Mouse (Mus musculus) heart, postnatal 14 days (tissue): Measurements from ENCODE around the gene Dennd4a. TPM values are rescaled to one million over a fixed set of nuclear protein-coding genes. Genes with fewer than 3 reads are reported as not detected.
A peak's percentile ranks its signal among the peaks of the same experiment; 100 is the strongest.
"Not testable (repeated sequence)": the region's sequence is repeated elsewhere in the genome, so short reads cannot be mapped to it uniquely, and the experiment has no call there.

Source experiments
- DNase-seq, 2 experiments: peaks; one replicate each; pipeline ENCODE4 v3.0.0; 2021 to 2022
- intact Hi-C: fragments of 180-260 bp; cut with DNase I; formaldehyde crosslinking; loops from one replicate; pipeline ENCODE4 v1.15.1; 2025
- total RNA-seq, 2 experiments: library from RNA; stranded (reverse); gene quantifications; 2 replicates each; pipeline ENCODE4 v1.2.3; 2021

Gene Dennd4a
- total RNA-seq, 2 experiments from 2014 or later, result 10.6 to 12.6 TPM

DNA sequence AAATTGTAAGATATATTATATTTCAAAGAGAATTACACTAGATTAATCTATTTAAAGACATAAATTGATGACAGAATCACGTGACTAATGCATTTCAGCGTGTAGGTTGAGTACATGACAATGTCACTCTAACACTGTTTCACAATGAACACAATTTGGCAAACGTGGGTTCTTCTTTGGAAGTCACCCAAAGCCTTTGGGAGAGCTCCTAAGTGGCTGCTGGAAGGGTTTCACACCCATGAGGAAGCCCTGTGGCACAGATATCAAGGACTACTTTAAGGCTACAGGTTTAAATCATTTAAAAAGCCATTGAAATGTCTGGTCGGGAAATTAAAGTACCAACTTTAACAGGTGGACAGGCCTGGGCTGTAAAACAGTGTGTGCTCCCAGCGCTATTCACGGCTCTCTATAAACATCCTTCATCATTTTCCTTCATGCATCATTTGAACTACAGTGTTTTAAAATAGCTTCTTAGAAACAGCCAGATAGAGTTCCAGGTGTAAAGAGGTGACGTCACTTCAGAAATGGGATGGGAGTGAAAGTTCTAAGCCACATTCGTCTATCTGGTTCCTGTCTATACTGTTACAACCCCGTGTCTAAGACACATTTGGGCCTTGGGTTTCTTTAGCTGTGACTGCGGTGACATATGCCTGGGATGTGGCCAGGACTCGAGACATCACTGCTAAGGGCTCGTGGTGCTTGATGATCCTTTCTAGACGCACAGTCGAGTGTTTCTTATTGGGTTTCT, 3.9 kb upstream of the Dennd4a start:
- intact Hi-C loops, result no loop called here
- no peak for DNase-seq

DNA sequence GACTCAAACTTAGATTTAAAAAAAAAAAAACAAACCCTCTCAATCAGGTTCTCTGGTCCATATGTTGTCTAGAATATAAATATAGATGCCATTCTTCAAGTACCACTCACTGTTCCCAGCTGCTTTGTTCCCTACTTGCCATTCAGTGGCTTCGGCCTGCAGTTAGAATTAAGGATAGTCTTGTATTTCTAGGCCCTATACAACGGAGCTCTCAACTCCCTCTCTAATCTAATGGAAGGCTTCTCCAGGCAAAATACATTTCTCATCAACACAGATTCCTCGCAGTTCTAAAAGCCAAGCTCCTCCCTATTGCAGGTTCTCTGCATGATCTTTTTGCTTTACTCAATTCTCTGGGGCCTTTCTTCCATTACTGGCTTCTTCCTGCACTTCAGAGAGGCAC, 1.3 kb upstream of the Dennd4a start:
- intact Hi-C loops, result loop anchor here (5.0 kb wide), 2 partner anchors 33 to 73 kb away; partner anchors contain the start of gene Rab11a
- no peak for DNase-seq

DNA sequence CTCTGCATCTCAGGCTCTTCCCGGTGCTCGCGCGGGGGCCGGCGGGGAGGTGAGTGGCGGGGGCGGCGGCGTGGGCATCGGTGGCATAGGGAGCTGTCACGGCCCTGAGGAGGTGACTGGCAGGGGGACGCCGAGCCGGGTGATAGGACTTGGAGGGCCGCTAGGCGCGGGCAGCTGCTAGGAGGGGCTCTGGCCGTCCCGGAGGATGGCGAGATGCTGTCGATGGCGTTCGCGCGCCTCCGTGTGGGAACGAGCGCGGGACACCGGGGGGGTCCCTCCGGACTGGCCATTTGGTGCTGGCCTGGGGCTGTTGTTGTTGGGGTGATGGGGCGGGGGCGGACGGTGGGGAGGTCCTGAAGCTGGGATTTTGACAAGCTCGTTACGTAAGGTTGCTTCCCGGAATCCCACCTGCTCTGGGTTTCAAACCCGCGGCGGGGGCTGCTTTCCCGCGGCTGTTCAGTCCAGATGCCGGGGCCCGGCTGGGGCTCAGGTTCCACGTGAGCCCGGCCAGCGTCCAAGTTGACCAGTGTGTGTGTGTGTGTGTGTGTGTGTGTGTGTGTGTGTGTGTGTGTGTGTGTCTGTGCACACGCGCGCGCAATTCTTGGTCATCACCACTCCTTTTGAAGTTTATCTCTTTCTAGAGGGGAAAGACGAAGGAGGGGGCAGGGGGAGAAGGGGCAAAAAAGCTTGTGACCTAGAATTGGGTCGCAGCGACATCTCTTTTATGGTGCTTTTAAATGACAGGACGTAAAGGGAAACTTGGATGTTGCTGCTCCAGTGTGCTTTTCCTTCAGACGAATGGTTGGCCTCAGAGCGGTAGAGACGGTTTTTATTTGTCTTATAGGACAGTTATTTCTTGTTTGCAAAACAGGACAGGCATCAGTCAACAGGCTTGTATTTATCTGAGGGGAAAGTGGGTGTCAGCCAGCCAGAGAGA, 666 bp downstream of the Dennd4a start:
- DNase-seq, result peak; percentile 60 to 62
- intact Hi-C loops, result loop anchor here (5.0 kb wide), 2 partner anchors 35 to 75 kb away; partner anchors contain the start of gene Rab11a

DNA sequence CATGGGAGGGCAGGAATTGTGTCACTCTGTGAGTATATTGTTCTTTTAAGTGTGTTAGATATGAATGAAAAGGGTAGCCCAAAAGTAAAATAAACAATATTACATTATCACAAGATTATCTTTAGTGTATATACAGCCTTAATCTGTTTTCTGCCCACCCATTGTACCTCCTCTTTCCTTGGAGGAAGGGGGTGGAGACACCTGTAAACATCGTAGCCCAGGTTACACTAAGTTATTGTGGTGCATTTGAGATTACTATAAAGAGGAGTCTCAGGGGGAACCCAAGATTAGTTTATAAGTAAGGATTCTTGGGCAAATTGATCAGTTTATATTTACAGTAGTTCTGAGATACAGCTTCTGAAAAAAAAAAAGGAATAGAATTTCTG, 1.3 kb downstream of the Dennd4a start:
- intact Hi-C loops, result loop anchor here (5.0 kb wide), 2 partner anchors 35 to 75 kb away; partner anchors contain the start of gene Rab11a

DNA sequence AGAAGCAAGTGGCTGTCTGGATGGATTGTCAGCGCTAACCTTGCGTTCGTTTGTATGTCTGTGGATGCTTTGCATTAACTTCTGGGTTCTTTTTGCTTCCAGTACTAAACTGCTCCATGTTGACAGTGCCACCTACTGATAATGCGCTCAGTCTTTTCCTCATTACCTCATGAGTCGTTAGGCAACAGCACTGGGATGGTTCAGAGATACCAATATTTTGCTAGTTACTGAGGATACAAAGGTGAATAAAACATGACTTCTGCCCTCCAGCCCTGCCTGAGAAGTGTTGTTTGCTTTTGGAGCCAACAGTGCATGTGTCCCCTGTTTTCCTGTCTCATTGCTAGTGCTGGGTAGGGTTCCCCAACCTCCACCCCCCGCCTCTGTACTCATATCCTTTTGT, 3.1 kb downstream of the Dennd4a start:
- intact Hi-C loops, result loop anchor here (5.0 kb wide), 2 partner anchors 37 to 77 kb away; partner anchors contain the start of gene Rab11a
- DNase-seq, result no peak

More for the DNA sequence above, 1.3 kb downstream of the Dennd4a start:
- DNase-seq, result no peak

DNA sequence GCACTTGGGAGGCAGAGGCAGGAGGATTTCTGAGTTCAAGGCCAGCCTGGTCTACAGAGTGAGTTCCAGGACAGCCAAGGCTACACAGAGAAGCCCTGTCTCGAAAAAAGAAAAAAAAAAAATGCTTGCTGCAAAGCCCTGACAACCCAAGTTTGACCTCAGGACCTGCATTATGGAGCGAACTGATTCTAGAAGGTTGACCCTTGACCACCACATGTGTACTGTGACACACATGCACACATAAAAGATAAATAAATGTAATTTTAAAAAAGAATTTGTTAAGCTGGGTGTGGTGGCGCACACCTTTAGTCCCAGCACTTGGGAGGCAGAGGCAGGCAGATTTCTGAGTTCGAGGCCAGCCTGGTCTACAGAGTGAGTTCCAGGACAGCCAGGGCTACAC, 8.5 kb downstream of the Dennd4a start:
- not testable (repeated sequence) for DNase-seq

DNA sequence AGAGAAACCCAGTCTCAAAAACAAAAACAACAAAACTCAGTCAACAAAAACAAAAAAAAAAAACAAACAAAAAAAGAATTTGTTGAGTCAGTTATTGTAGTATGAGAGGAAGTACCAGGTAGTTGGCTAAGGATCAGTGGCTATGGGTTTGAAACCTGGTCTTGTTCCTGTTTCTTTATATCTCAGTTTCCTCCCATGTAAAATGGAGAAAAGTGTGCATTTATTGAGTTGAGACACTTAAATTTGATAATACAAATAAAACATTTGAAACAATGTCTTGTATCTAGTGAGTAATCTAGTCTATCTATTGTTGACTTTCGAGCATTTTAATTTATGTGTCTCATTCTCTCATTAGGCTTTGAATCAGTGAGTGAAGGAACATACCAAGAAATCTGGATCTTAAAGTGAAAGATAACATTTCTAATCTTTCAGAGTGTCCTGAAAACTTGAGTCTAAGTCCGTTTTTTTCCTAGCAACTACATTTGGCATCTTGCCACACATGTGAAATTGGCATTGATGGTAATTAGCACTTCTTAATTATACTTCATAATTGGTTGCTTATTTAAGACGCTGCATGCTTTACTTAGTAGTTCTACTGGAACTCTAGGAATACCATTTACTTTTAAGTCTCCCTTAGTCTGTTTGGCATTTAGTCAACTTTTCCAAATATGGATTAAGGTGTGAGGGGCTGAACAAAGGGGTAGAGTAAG, 9.1 kb downstream of the Dennd4a start:
- intact Hi-C loops, result no loop called here
- no peak for DNase-seq

More for the DNA sequence above, 8.5 kb downstream of the Dennd4a start:
- intact Hi-C loops, result not testable (repeated sequence)

DNA sequence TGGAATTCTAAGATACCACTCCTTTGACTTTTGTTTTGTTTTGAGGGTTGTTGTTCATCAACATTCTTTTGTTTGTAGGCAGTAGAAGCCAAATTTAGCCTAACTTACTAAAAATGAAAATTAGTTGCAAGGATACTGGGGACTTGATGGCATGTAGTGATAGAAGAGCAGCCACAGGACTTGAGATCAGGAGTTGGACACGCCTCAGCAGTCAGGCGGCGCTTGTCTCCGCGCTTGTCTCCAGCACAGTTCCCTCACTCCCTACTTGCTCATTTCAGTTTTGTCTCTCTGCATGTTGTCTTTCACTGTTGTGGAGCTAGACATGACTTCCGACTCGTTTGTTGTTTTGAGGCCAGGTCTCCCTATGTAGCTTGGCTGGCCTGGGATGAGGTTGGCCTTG, 11.1 kb downstream of the Dennd4a start:
- intact Hi-C loops, result no loop called here

DNA sequence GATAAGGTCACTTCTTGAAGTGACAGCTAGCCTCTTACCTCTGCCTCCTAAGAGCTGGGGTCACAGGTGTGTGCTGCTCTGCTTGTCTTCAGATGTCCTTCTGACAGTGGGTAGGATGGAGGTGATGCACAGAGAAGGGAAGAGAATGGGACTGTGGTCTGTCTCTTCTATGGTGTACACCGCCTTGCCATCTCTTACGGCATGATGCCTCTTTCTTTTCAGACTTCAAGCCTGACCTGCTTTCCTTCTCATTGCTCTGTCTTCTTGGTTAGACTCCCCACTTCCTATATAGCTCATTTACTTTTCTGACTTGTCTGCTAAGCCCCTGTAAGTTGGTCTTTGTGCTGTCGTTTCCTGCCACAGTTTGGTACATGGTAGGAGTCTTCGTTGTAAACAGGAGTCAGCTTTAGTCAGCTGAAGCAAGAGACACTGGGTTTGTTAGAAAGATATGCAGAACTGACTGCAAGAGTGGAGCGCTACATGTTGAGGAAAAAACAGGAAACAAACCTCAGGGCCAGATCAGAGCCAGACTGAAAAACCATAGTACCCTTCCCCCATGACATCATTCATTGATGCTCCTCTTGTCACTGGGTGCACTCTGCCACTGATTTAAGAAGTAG, 13.4 kb downstream of the Dennd4a start:
- intact Hi-C loops, result no loop called here
- no peak for DNase-seq

More for the DNA sequence above, 11.1 kb downstream of the Dennd4a start:
- no peak for DNase-seq

DNA sequence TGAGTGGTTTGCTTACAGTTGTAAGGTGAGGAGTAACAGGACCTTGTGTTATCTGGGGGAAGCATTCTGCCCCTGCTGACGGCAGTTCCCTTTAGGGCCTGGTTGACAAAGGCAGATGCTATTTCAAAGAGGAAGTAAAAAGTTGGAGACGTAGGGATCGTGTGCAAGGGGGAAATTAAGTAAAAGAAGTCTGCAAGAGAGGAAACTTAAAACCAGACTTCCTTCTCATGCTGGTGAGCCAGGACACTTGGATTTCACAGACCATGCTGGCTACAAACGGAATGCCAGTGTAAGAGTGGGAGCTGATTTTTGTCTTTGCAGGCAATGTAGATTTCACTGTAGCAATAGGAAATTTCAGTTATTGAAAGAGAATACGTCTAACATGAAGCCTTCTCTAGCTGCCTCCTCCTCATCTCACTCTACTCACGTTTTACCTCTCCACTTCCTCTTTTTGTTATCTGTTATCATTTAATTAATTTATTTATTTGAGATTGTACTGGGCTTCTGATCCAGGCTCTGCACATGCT, 19.0 kb downstream of the Dennd4a start:
- DNase-seq, result no peak
- intact Hi-C loops, result no loop called here

DNA sequence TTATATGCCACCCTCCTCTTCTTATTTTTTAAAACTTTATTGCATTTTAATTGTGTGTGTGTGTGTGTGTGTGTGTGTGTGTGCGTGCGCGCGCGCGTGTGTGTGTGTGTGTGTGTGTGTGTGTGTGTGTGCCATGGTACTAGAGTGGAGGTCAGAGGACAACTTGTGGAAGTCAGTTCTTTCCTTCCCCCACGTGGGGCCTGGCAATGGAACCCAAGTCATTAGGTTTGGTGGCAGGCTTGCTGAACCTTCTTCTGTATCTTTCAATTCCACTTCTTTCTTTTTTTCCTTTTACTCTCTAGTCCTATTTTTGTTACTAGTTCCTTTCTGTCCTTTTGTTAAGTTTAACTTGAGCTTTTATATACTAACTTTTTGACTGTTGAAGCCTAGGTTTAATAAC, 19.5 kb downstream of the Dennd4a start:
- intact Hi-C loops, result no loop called here
- no peak for DNase-seq

DNA sequence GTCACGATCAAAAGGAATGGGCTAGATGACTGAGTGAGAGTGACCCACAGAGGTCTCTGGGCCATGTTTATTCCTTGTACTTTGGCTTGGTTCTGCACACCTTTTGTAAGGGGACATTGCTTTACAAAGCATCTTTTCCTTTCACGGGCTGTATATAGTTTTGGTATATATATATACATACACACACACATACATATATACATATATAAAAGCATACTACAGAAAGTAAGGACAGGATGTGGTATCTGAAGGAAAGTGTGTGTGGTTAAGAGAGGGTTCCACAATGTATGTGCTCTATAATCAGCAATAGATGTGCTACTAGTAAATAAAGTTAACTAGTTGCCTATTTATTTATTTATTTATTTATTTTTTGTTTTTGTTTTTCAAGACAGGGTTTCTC, 20.6 kb downstream of the Dennd4a start:
- DNase-seq, result no peak
- intact Hi-C loops, result no loop called here

DNA sequence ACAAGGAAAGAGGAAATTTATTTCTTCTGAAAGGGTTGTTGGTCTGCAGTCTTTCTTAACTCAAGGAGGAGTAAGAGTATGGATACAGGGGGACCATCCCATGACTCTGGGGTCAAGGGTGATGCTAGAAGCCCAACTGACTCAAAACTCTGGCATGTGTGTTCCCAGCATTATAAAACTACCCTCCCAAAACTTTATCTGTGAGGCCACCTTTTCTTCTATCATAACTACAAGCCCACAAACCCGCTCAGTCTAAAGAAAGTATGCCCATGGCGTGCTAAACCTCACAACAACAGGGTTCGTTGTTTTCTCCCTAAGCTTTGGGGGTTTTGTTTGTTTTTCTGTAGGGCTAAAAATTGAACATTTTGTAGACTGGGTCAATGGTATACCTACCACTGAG, 23.3 kb downstream of the Dennd4a start:
- no peak for DNase-seq
- intact Hi-C loops, result no loop called here

DNA sequence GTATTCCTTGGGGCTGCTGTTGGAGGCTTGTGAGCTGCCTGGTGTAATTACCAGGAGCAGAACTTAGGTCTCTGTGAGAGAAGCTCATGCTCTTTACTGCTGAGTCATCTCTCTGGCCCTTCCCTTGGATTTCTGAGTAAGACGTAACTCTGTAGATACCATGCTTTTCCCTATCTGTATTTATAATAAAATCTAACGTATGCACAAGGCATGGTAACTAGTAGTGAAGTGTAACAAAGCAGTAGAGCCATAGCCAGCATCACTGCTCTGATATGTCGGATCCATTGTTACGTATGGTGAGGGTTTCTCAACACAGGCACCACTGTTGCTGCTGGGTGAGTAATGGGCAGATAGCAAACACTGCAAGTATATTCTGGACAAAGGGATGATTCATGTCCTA, 34.2 kb downstream of the Dennd4a start:
- intact Hi-C loops, result no loop called here
- DNase-seq, result no peak

DNA sequence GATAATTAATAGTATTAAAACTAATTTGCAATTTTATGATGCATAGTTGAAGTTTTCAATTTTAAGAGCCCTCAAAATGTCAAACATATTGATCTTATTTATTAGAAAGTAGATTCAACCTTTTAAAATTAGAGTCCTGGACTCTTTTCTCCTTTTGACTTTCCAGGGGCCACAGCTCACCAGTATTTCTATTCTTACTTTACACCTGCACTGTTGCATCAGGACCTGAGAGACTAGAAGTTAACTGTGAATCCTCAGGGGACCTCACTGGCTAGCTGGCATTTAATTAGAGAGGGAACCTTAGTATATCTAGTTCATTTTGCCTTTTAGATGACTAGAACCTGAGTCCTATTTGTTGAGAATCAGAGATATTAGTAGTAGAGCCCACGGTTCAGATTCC, 38.4 kb downstream of the Dennd4a start:
- intact Hi-C loops, result no loop called here
- no peak for DNase-seq

DNA sequence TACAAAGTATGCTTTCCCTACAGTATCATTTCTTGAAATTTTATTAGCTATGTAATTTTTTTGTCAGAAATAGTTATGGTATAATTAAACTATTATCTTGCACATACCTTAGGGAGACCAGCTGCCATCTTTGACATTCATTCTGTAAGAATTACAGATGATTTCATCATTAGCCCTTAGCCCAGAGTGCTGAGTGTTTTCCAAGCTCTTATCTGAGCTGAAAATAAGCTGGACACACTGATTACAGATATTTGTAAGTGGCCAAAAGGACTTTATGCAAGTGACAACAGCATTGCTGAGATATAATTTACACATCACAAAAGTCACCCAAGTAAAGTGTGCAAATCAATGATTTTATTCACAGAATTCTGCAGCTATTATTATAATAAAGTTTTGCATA, 48.9 kb downstream of the Dennd4a start:
- DNase-seq, result no peak
- intact Hi-C loops, result loop anchor here (5.0 kb wide), 1 partner anchor 78 kb away; no protein-coding TSS in a partner anchor

DNA sequence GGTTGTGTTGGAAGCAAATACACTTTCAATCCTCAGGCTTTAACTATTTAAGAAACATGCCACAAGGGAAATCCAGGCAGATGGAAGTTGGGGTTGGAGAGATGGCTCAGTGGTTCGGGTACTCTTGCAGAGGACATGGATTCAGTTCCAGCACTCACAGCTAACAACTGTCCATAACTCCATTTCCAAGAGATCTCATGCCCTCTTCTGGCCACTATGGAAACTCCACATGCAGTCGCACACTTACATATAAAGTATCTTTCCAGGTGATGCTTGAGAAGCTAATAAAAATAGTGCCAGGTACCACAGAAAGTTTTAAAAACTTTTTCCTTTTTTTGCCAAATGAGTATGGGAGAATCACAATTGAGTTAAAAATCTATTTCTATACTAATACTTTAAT, 51.5 kb downstream of the Dennd4a start:
- intact Hi-C loops, result loop anchor here (5.0 kb wide), 1 partner anchor 80 kb away; no protein-coding TSS in a partner anchor

DNA sequence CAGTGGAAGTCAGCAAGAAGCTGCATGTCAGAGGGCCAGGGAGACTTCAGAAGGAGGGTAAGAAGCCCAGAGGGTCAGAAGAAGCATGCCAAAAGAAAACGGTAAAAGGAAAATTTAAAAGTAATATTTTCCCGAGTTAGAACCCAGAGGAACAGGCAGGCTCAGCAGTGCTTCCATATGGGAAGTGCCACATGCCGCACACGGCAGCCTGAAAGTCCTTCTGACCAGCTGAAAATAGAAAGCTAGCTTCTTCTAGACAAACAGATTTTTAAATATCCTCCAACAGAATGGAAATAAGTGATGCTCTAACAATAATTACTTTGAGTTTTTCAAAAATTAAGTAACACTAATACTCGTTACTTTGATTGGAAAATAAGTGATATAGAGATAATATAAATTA, 74.9 kb downstream of the Dennd4a start:
- no peak for DNase-seq

More for the DNA sequence above, 51.5 kb downstream of the Dennd4a start:
- DNase-seq, result no peak

DNA sequence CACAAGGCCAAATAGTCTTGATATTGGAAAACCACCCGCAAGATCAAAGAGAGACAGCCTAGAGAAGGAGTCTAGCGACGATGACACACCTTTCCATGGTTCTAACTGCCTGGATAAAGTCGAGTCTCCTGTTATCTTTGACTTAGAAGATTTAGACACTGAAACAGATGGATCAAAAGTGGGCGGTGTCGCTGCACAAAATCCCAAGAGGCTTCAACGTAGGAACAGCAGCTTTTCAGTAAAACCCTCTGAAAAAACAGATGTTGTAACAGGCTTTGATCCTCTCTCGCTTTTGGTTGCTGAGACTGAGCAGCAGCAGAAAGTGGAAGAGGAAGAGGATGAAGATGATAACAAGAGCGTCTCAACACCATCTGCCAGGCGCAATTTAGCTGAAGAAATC, 85.5 kb downstream of the Dennd4a start:
- no peak for DNase-seq

More for the DNA sequence above, 74.9 kb downstream of the Dennd4a start:
- intact Hi-C loops, result no loop called here

DNA sequence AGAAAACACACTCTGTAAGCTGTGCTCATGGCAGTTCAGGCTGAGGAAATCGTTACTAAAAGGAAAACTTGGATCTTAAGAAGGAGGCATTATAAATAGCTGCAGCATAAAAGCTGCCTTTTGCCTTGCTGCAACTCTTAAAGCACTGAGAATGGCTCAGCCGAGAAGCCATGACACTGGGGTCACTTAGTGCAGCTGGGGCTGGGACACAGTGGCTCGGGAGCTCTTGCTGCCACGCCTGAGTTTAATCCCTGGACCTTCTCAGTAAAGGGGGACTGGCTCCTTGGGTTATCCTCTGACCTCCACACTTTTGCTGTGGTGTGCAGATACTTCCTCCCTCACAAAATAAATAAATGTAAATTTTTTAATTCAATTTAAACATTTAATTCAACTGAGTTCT, 91.7 kb downstream of the Dennd4a start:
- DNase-seq, result no peak
- intact Hi-C loops, result loop anchor here (2.0 kb wide), 2 partner anchors 34 to 122 kb away; no protein-coding TSS in a partner anchor

More for the DNA sequence above, 85.5 kb downstream of the Dennd4a start:
- intact Hi-C loops, result no loop called here
